Mouse (Mus musculus): ENCODE results near the gene Ucp3. TPM values are rescaled to one million over a fixed set of nuclear protein-coding genes. Genes with fewer than 3 reads are reported as not detected.
A peak's percentile ranks its signal among the peaks of the same experiment; 100 is the strongest.

Gene Ucp3
- total RNA-seq, 2 experiments from 2014 or later = 141 to 174 TPM

DNA sequence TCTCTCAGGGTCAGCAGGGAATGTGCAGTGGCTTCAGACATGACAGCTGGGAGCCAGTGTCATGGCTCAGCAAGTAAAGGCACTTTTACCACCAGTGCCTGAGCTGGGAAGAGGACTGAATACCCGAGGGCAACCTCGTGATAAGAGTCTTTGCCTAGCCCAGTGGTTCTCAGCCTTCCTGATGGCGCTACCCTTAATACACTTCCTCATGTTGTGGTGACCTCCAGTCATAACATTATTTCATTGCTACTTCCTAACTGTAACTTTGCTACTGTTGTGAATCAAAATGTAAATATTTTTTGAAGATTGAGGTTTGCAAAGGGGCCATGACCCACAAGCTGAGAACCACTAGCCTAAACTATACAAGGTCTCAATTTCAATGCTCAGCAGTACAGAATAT is 35.9 kb downstream of the Ucp3 start:
- TF ChIP-seq CTCF (IDR thresholded peaks at IDR 0.05) = no peak
- no peak overlapping the region for H3K27ac ChIP-seq
- DNase-seq = peak; percentile 15
- H3K4me3 ChIP-seq = no peak overlapping the region
- intact Hi-C loops (cut with DNase I) = no loop called here

DNA sequence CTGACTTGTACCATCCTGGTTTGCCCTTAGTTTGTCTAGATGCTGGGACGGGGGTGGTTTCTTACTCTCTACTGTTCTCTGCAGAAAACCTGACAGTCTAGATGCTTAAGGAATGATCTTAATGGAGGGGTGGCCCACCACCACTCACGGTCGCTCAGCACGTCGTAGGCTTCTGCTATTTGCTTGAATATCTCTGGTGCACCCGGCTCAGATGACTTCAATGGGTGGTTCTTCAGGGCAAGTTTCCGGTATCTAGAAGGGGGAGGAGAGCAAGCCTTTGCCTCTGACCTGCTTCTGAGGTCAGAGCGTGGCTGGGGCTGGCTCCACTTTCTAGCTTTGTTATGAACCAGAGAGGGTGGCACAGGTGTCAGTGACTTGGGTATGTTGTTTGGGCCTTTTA is 38.8 kb downstream of the Ucp3 start:
- no peak overlapping the region for H3K27ac ChIP-seq
- peak; percentile 12 for DNase-seq
- TF ChIP-seq CTCF (IDR thresholded peaks at IDR 0.05) = no peak
- no peak overlapping the region for H3K4me3 ChIP-seq
- intact Hi-C loops (cut with DNase I) = no loop called here

DNA sequence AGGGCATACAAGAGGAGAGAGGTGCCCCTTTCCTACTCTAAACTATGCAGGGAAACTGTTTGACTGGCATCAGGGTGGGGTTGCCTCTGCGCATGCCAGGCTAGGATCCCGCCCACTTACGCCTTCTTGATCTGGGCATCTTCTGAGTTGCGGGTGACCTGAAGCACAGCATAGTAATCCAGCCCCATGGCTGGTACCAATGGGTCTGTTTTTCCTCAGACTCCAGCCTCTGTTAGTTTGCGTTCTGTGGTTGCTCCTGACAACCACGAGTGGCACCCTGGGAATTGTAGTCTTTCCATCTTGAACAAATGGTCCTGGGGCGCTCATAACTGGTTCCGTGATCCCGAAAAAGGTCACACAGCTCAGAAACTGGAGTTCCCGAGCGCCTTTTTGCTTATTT is 41.8 kb downstream of the Ucp3 start, which contains the start of gene Dnajb13:
Gene Dnajb13, minus strand, starts transcription at position 388 of the 400 bp plus-strand sequence.
- DNase-seq = peak; percentile 9
- intact Hi-C loops (cut with DNase I) = no loop called here
- H3K27ac ChIP-seq = no peak within 1 kb of the TSS
- TF ChIP-seq CTCF (IDR thresholded peaks at IDR 0.05) = no peak
- no peak within 1 kb of the TSS for H3K4me3 ChIP-seq

DNA sequence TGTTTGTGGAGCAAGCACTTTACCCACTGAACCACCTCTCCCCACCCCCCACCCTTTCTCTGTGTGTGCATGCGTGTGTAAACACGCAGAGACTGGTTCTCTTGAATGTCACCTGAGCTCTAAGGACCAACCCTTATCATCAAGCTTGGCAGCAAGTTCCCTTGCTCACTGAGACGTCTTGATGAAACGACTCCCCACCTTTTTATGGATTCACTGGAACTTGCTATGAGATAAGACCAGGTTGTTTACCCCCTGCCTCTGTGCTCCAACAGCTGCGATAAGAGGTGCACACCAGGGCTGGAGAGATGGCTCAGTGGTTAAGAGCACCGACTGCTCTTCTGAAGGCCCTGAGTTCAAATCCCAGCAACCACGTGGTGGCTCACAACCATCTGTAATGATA is 47.4 kb downstream of the Ucp3 start:
- no peak for TF ChIP-seq CTCF (IDR thresholded peaks at IDR 0.05)
- Histone ChIP-seq H3K4me3 (no peak overlapping the region), H3K27ac (no peak overlapping the region)
- intact Hi-C loops (cut with DNase I) = loop anchor here (2.0 to 10.0 kb wide), 3 partner anchors 117 to 275 kb away; partner anchors contain the start of gene Plekhb1
- no peak for DNase-seq

DNA sequence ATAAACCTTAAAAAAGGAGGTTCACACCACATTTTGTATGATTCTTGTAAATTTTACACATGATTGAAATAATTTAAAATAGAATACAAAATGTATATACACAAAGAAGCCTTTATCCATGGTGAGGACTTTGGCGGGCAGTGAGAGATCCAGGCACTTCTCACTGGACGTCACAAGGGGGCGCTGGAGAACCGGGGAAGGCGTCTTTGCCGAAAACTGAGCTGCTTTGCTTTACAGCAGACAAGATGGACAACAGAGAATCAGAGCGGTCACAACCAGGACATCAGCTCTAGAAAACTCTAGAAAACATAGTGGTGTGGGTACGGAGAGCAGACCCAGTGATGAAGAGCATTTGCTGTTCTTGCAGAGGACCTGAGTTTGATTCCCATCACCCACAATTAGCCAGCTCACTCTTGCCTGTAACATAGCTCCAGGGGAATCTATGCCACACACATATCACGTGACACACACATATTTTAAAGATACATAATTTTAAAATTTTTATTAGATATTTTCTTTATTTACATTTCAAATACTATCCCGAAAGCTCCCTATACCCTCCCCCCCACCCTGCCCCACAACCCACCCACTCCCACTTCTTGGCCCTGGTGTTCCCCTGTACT is 48.0 kb downstream of the Ucp3 start:
- TF ChIP-seq CTCF (IDR thresholded peaks at IDR 0.05) = peak; percentile 99
- Histone ChIP-seq H3K4me3 (peak overlapping the region; percentile 26; the same call in 1 of the 2 replicates), H3K27ac (no peak overlapping the region)
- intact Hi-C loops (cut with DNase I) = loop anchor here (2.0 to 10.0 kb wide), 3 partner anchors 116 to 274 kb away; partner anchors contain the start of gene Plekhb1
- peak; percentile 88 for DNase-seq

DNA sequence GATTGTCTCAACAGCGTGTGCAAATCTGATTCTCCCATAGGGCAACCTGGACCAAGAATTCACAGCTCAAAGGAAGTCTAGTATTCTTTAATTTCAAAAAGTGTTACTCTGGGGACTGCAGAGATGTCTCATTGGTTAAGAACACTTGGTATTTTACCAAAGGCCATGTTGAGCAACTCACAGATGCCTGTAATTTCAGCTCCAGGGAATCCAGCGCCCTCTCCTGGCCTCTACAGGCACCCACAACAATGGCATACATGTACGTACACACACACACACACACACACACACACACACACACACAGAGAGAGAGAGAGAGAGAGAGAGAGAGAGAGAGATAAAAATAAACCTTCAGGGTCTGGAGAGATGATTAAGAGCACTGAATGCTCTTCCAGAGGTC is 49.4 kb downstream of the Ucp3 start:
- no peak overlapping the region for H3K27ac ChIP-seq
- H3K4me3 ChIP-seq = no peak overlapping the region
- intact Hi-C loops (cut with DNase I) = loop anchor here (10.0 kb wide), 1 partner anchor 273 kb away; no protein-coding TSS in a partner anchor
- DNase-seq = peak; percentile 5
- TF ChIP-seq CTCF (IDR thresholded peaks at IDR 0.05) = no peak

DNA sequence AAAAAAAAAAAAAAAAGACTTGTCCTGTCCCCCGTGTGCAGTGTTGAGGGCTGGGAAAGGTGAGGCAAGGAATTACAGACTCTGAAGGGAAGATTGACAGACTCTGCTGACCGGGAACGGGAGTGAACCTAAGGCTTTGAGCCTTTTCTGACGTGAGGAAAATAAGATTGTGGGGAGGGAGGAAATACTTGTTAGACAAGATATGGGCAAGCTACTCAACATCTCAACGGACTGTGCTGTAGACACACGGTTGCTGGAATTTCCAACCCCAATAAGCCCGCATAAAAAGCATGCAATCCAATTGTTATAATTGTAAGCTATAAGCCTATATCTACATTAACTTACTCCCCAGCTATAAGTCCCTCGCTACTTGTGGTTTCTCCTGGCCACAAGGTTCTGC is 51.9 kb downstream of the Ucp3 start:
- intact Hi-C loops (cut with DNase I) = loop anchor here (10.0 kb wide), 1 partner anchor 270 kb away; no protein-coding TSS in a partner anchor
- Histone ChIP-seq H3K27ac (no peak overlapping the region), H3K4me3 (no peak overlapping the region)
- TF ChIP-seq CTCF (IDR thresholded peaks at IDR 0.05) = no peak
- no peak for DNase-seq

DNA sequence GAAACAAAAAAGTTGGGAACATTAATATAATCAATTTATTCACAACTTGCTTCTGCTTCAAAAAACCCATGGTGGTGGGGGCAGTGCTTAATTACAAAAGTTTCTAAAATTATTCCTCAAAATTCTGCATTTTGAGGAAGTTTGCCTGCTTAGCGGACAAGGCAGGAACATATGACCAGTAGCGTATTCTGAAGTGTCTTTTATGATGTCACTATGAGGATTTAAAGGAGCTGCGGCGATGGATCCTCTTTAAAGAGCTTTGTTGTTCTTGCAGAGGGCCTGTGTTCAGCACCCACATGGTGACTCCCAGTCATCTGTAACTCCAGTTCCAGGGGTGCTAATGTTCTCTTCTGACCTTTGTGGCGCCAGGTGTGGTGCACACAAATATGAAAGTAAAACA is 58.0 kb downstream of the Ucp3 start:
- TF ChIP-seq CTCF (IDR thresholded peaks at IDR 0.05) = no peak
- Histone ChIP-seq H3K4me3 (no peak overlapping the region), H3K27ac (no peak overlapping the region)
- intact Hi-C loops (cut with DNase I) = no loop called here
- no peak for DNase-seq

DNA sequence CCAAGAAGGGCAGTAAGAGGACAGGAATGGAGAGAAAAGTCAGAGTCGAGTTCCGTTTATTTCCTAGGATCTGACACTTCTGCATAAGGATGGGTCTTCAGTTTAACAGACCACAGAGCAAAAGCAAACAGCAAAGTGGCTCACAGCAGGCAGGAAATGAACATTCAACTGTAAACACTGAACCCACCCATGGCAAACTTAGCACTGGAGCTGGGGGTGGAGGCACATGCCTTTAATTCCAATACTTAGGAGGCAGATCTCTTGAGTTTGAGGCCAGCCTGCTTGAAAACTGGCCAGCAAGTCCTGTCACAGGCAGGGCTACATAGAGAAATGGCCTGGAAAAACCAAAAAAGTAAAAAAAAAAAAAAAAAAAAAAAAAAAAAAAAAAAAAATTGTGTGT is 60.7 kb downstream of the Ucp3 start:
- DNase-seq = no peak
- TF ChIP-seq CTCF (IDR thresholded peaks at IDR 0.05) = no peak
- Histone ChIP-seq H3K4me3 (no peak overlapping the region), H3K27ac (no peak overlapping the region)
- intact Hi-C loops (cut with DNase I) = no loop called here

DNA sequence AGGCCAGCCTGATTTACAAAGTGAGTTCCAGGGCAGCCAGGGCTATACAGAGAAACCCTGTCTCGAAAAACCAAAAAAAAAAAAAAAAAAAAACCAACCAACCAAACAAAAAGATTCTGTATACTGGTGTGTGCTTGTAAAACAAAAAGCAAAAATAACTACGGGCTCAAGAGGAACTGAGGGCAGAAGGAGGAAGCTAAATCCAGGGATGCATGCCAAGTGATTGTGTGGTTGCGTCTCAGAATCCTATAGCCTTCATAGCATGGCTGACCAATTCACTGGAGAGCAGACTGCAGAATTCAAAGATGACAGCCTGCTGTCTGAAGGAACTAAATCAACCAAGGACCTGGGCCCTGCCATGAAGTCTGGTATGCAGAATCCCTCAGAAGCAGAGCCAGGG is 61.4 kb downstream of the Ucp3 start:
- no peak for TF ChIP-seq CTCF (IDR thresholded peaks at IDR 0.05)
- intact Hi-C loops (cut with DNase I) = no loop called here
- no peak for DNase-seq
- Histone ChIP-seq H3K4me3 (no peak overlapping the region), H3K27ac (no peak overlapping the region)

DNA sequence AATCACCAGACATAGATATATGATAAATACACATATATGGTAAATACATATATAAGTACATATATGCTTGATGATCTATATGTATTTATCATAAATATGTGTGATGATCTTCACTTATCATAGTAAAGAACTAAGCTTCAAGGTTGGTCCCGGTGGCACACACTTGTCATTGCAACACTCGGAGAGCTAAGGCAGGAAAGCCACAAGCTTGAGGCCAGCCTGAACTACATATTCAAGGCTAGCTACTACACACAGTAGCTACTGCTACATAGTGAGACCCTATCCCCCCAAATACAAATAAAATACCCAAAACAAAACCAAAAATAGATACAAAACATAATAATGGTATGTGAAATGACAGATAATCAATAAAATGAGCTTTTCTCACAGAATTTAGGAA is 63.0 kb downstream of the Ucp3 start:
- no peak for TF ChIP-seq CTCF (IDR thresholded peaks at IDR 0.05)
- DNase-seq = no peak
- intact Hi-C loops (cut with DNase I) = loop anchor here (2.0 to 5.0 kb wide), 2 partner anchors 47 to 76 kb away; no protein-coding TSS in a partner anchor

More for the DNA sequence above, 63.0 kb downstream of the Ucp3 start:
- Histone ChIP-seq H3K4me3 (no peak overlapping the region), H3K27ac (no peak overlapping the region)

Other genes with a start within 250 kb of the Ucp3 start
- gene Pgm2l1, start 245.6 kb upstream of the Ucp3 start, total RNA-seq (2021) = 10 to 100 TPM; 16.0 to 19.3 TPM
- gene P4ha3, start 187.5 kb upstream of the Ucp3 start, total RNA-seq (2021) = under 1 TPM in 1 of 2 experiments, not detected in 1; 0.20 TPM
- 1 to 10 TPM; 4.8 to 7.2 TPM for gene C2cd3, start 100.8 kb upstream of the Ucp3 start, total RNA-seq (2021)
- gene Ppme1, start 100.7 kb upstream of the Ucp3 start, total RNA-seq (2021) = 10 to 100 TPM; 25.1 to 26.6 TPM
- 10 to 100 TPM; 17.4 to 27.2 TPM for gene Ucp2, start 20.3 kb downstream of the Ucp3 start, total RNA-seq (2021)
- not detected for gene Dnajb13, start 42.0 kb downstream of the Ucp3 start, total RNA-seq (2021)
- gene Coa4, start 64.1 kb downstream of the Ucp3 start, total RNA-seq (2021) = 10 to 100 TPM; 11.4 to 13.2 TPM
- gene Rab6a, start 134.4 kb downstream of the Ucp3 start, total RNA-seq (2021) = 10 to 100 TPM; 64.9 to 67.6 TPM
- 10 to 100 TPM; 55.0 to 60.2 TPM for gene Mrpl48, start 135.3 kb downstream of the Ucp3 start, total RNA-seq (2021)
- gene Plekhb1, start 189.4 kb downstream of the Ucp3 start, total RNA-seq (2021) = 10 to 100 TPM; 29.7 to 48.8 TPM
- 10 to 100 TPM; 43.6 to 44.3 TPM for gene Fam168a, start 233.6 kb downstream of the Ucp3 start, total RNA-seq (2021)